Mouse (Mus musculus) MEL (cell line): ENCODE measurements around the gene Keap1. TPM values are rescaled to one million over a fixed set of nuclear protein-coding genes. Genes with fewer than 3 reads are reported as not detected.
A peak's percentile ranks its signal among the peaks of the same experiment; 100 is the strongest.

Source experiments
- DNase-seq: peaks from one replicate; pipeline ENCODE4 v3.0.0; 2011; ENCODE audit warnings: low read depth, low spot score
- H3K27ac ChIP-seq: 2 replicates; pipeline ENCODE4 v1.5.1; 2012; ENCODE audit warnings: low read depth, mild to moderate bottlenecking, control low read depth, low read length, moderate library complexity; ENCODE audit not compliant: control insufficient read depth
- H3K27me3 ChIP-seq, 2 experiments: fragments of 150-350 bp in 1 of 2; sonication (generic) in 1 of 2; 2 replicates each; pipeline ENCODE4 v1.6.1; 2012; ENCODE audit warnings: low read length in 2 of 2, mild to moderate bottlenecking in 2 of 2, improper control_type of control experiment in 1 of 2, moderate library complexity in 1 of 2; ENCODE audit not compliant: insufficient read depth in 2 of 2, control insufficient read depth in 1 of 2
- H3K36me3 ChIP-seq, 2 experiments: 2 replicates each; pipeline ENCODE4 v1.6.1; 2012 to 2014; ENCODE audit warnings: low read length in 2 of 2, improper control_type of control experiment in 1 of 2, inconsistent platforms in 1 of 2, mild to moderate bottlenecking in 1 of 2; ENCODE audit not compliant: insufficient read depth in 2 of 2, control insufficient read depth in 1 of 2
- H3K4me1 ChIP-seq, 2 experiments: fragments of 150-350 bp in 1 of 2; sonication (generic) in 1 of 2; 2 replicates each; pipeline ENCODE4 v1.6.1; 2012; ENCODE audit warnings: low read length in 2 of 2, improper control_type of control experiment in 1 of 2, mild to moderate bottlenecking in 1 of 2; ENCODE audit not compliant: insufficient read depth in 2 of 2, control insufficient read depth in 1 of 2
- H3K4me3 ChIP-seq, 2 experiments: fragments of 150-350 bp in 1 of 2; sonication (generic) in 1 of 2; 2 replicates each; pipeline ENCODE4 v1.5.1; 2012; ENCODE audit warnings: low read depth in 2 of 2, low read length in 2 of 2, mild to moderate bottlenecking in 2 of 2, moderate library complexity in 2 of 2, control low read depth in 1 of 2, improper control_type of control experiment in 1 of 2; ENCODE audit not compliant: control insufficient read depth in 1 of 2, insufficient read depth in 1 of 2
- H3K79me2 ChIP-seq: 2 replicates; pipeline ENCODE4 v1.6.1; 2012; ENCODE audit warnings: mild to moderate bottlenecking, low read length, moderate library complexity; ENCODE audit not compliant: control insufficient read depth, poor library complexity, insufficient read depth
- H3K9ac ChIP-seq: 2 replicates; pipeline ENCODE4 v1.6.1; 2012; ENCODE audit warnings: low read depth, mild to moderate bottlenecking, control low read depth, low read length, moderate library complexity; ENCODE audit not compliant: control insufficient read depth, poor library complexity, severe bottlenecking
- H3K9me3 ChIP-seq: fragments of 150-350 bp; sonication (generic); replicated peaks from 2 replicates; pipeline ENCODE4 v1.6.1; 2012; ENCODE audit warnings: mild to moderate bottlenecking, low read length, improper control_type of control experiment, moderate library complexity; ENCODE audit not compliant: insufficient read depth
- BHLHE40 ChIP-seq: IDR thresholded peaks from 2 replicates; pipeline ENCODE4 v1.6.1; 2012; ENCODE audit warnings: low read depth, mild to moderate bottlenecking, inconsistent platforms, low read length, improper control_type of control experiment, borderline replicate concordance
- CHD1 ChIP-seq: IDR thresholded peaks from 2 replicates; pipeline ENCODE4 v1.6.1; 2012; ENCODE audit warnings: low read depth, mild to moderate bottlenecking, inconsistent platforms, low read length, improper control_type of control experiment
- CHD2 ChIP-seq: IDR thresholded peaks from 2 replicates; pipeline ENCODE4 v1.6.1; 2011; ENCODE audit warnings: low read length, improper control_type of control experiment
- EP300 ChIP-seq, 2 experiments: IDR thresholded peaks; 2 replicates each; pipeline ENCODE4 v1.6.1; 2011; ENCODE audit warnings: improper control_type of control experiment in 2 of 2, low read length in 2 of 2, low read depth in 1 of 2, mild to moderate bottlenecking in 1 of 2
- ETS1 ChIP-seq: IDR thresholded peaks from 2 replicates; pipeline ENCODE4 v1.6.1; 2012; ENCODE audit warnings: low read depth, mild to moderate bottlenecking, inconsistent platforms, low read length, improper control_type of control experiment, moderate library complexity
- GABPA ChIP-seq: IDR thresholded peaks from 2 replicates; pipeline ENCODE4 v1.6.1; 2012; ENCODE audit warnings: low read depth, mild to moderate bottlenecking, inconsistent platforms, low read length, improper control_type of control experiment, moderate library complexity
- GATA1 ChIP-seq: IDR thresholded peaks from 2 replicates; pipeline ENCODE4 v1.6.1; 2011; ENCODE audit warnings: low read depth, low read length, improper control_type of control experiment
- MAZ ChIP-seq: IDR thresholded peaks from 2 replicates; pipeline ENCODE4 v1.6.1; 2012; ENCODE audit warnings: low read depth, mild to moderate bottlenecking, inconsistent platforms, low read length, improper control_type of control experiment
- MYC ChIP-seq: IDR thresholded peaks from 2 replicates; pipeline ENCODE4 v1.6.1; 2011; ENCODE audit warnings: low read depth, mild to moderate bottlenecking, low read length, improper control_type of control experiment, moderate library complexity
- NELFE ChIP-seq: IDR thresholded peaks from 2 replicates; pipeline ENCODE4 v1.6.1; 2011; ENCODE audit warnings: low read depth, low read length, improper control_type of control experiment
- POLR2A ChIP-seq, 2 experiments: IDR thresholded peaks; 2 replicates each; pipeline ENCODE4 v1.6.1; 2011 to 2012; ENCODE audit warnings: low read length in 2 of 2, mild to moderate bottlenecking in 2 of 2, control low read depth in 1 of 2, improper control_type of control experiment in 1 of 2, low read depth in 1 of 2, moderate library complexity in 1 of 2; ENCODE audit not compliant: control insufficient read depth in 1 of 2, insufficient read depth in 1 of 2, poor library complexity in 1 of 2
- POLR2AphosphoS5 ChIP-seq: IDR thresholded peaks from 2 replicates; pipeline ENCODE4 v1.6.1; 2012; ENCODE audit warnings: low read depth, borderline replicate concordance, mild to moderate bottlenecking, inconsistent platforms, low read length, moderate library complexity, mixed read lengths
- RCOR1 ChIP-seq: IDR thresholded peaks from 2 replicates; pipeline ENCODE4 v1.6.1; 2012; ENCODE audit warnings: low read depth, mild to moderate bottlenecking, inconsistent platforms, low read length, improper control_type of control experiment
- TAL1 ChIP-seq: IDR thresholded peaks from 2 replicates; pipeline ENCODE4 v1.6.1; 2012; ENCODE audit warnings: mild to moderate bottlenecking, inconsistent platforms, low read length, moderate library complexity, mixed read lengths
- TBP ChIP-seq: IDR thresholded peaks from 2 replicates; pipeline ENCODE4 v1.8.0; 2011; ENCODE audit warnings: low read depth, low read length, improper control_type of control experiment
- TCF12 ChIP-seq: IDR thresholded peaks from 2 replicates; pipeline ENCODE4 v1.6.1; 2014; ENCODE audit warnings: low read depth, mild to moderate bottlenecking, inconsistent platforms, low read length, improper control_type of control experiment, moderate library complexity
- USF1 ChIP-seq: IDR thresholded peaks from 2 replicates; pipeline ENCODE4 v1.6.1; 2014; ENCODE audit warnings: low read depth, mild to moderate bottlenecking, inconsistent platforms, low read length, improper control_type of control experiment, moderate library complexity
- USF2 ChIP-seq, 2 experiments: IDR thresholded peaks; 2 replicates each; pipeline ENCODE4 v1.6.1; 2011 to 2012; ENCODE audit warnings: improper control_type of control experiment in 2 of 2, low read length in 2 of 2, borderline replicate concordance in 1 of 2, inconsistent platforms in 1 of 2, low read depth in 1 of 2, mild to moderate bottlenecking in 1 of 2; ENCODE audit not compliant: insufficient read depth in 1 of 2
- ZC3H11A ChIP-seq: IDR thresholded peaks from 2 replicates; pipeline ENCODE4 v1.6.1; 2012; ENCODE audit warnings: low read depth, mild to moderate bottlenecking, inconsistent platforms, low read length, improper control_type of control experiment
- ZKSCAN1 ChIP-seq: IDR thresholded peaks from 2 replicates; pipeline ENCODE4 v1.6.1; 2012; ENCODE audit warnings: low read depth, mild to moderate bottlenecking, inconsistent platforms, low read length, improper control_type of control experiment, moderate library complexity
- polyA plus RNA-seq, 2 experiments: library from polyadenylated mRNA; stranded (reverse) in 1 of 2; unstranded in 1 of 2; fragments of >175 nt in 1 of 2; fragments of >200 nt in 1 of 2; gene quantifications; 2 replicates each; pipeline versions ENCODE4 v1.2.1 to v1.2.4; 2012; ENCODE audit warnings: low replicate concordance in 2 of 2, low read depth in 1 of 2; ENCODE audit not compliant: insufficient read length in 2 of 2, insufficient read depth in 1 of 2, missing spikeins in 1 of 2
- total RNA-seq: library from RNA; depleted of rRNA; stranded (reverse); fragments of 300-350 nt; gene quantifications from 2 replicates; pipeline ENCODE4 v1.2.3, GENCODE M21; 2012

The Keap1 gene
- total and polyA plus RNA-seq, 3 experiments = 67.5 to 174 (median 171) TPM

GRCm38 (mm10) chr9:21181421-21182220, 57.5 kb downstream of the Keap1 start (continued):
- TF ChIP-seq BHLHE40 (no peak), GABPA (no peak), MAZ (no peak), CHD2 (peak; percentile 8; the same call in 1 of the 2 replicates), POLR2A (IDR thresholded peaks at IDR 0.05; ENCODE audit: control insufficient read depth in 1 of 2, insufficient read depth in 1 of 2, low read depth in 1 of 2, low read length in 2 of 2, poor library complexity in 1 of 2) (peak; percentile 86)
- TF ChIP-seq, all 39 proteins: peak for 23

- Histone ChIP-seq H3K9me3 (no peaks in the 10 kb centered on the region), H3K36me3 (peaks cover 0 to 28% of the 10 kb centered on the region in 2 experiments; a peak in 2 of 4 replicates), H3K4me3 (peak overlapping the region; percentile 48 to 60), H3K4me1 (peaks cover 26 to 38% of the 10 kb centered on the region in 2 experiments), H3K79me2 (peaks cover 9% of the 10 kb centered on the region), H3K27me3 (no peaks in the 10 kb centered on the region), H3K9ac (peak overlapping the region; percentile 73), H3K27ac (peak overlapping the region; percentile 80)
- TF ChIP-seq POLR2A (IDR thresholded peaks at IDR 0.05; ENCODE audit: control insufficient read depth in 1 of 2, insufficient read depth in 1 of 2, low read depth in 1 of 2, low read length in 2 of 2, poor library complexity in 1 of 2) (no peak), MYC (0 out of 2 replicates have a peak, but pooled peaks have one; percentile 0), USF2 (IDR thresholded peaks at IDR 0.05; ENCODE audit: borderline replicate concordance in 1 of 2, insufficient read depth in 1 of 2, low read depth in 1 of 2, low read length in 2 of 2) (0 out of 4 replicates have a peak, but pooled peaks of 1 of the 2 experiments have one; percentile 16), BHLHE40 (peak; percentile 21; the same call in 1 of the 2 replicates), TCF12 (peak; percentile 4; the same call in 1 of the 2 replicates), CHD1 (no peak), ZC3H11A (0 out of 2 replicates have a peak, but pooled peaks have one; percentile 1)
- DNase-seq = no peak
These were observed 58.3 kb downstream of the Keap1 start for GRCm38 (mm10) chr9:21180841-21181240.

GRCm38 (mm10) chr9:21180402-21180801, 58.8 kb downstream of the Keap1 start:
- TF ChIP-seq NELFE (0 out of 2 replicates have a peak, but pooled peaks have one; percentile 22), TAL1 (0 out of 2 replicates have a peak, but pooled peaks have one; percentile 16), TBP (0 out of 2 replicates have a peak, but pooled peaks have one; percentile 11), MYC (0 out of 2 replicates have a peak, but pooled peaks have one; percentile 10), BHLHE40 (no peak), GATA1 (no peak), ETS1 (peak; percentile 35; the same call in 1 of the 2 replicates), EP300 (IDR thresholded peaks at IDR 0.05; ENCODE audit: low read depth in 1 of 2, low read length in 2 of 2) (0 out of 4 replicates have a peak, but pooled peaks of 1 of the 2 experiments have one; percentile 5), ZKSCAN1 (no peak), POLR2AphosphoS5 (no peak), RCOR1 (peak; percentile 55), USF1 (no peak)

More at GRCm38 (mm10) chr9:21180402-21180801, 58.8 kb downstream of the Keap1 start:
- H3K9me3 ChIP-seq = no peaks in the 10 kb centered on the region
- H3K4me3 ChIP-seq = no peak overlapping the region
- DNase-seq = peak; percentile 52
- peaks cover 3 to 28% of the 10 kb centered on the region in 2 experiments; a peak in 3 of 4 replicates for H3K36me3 ChIP-seq
- H3K9ac ChIP-seq = no peak overlapping the region
- H3K27me3 ChIP-seq = no peaks in the 10 kb centered on the region
- peaks cover 9% of the 10 kb centered on the region for H3K79me2 ChIP-seq
- H3K4me1 ChIP-seq = peaks cover 26 to 38% of the 10 kb centered on the region in 2 experiments
- H3K27ac ChIP-seq = no peak overlapping the region; the same call in 1 of the 2 replicates
